Mouse (Mus musculus): ENCODE measurements around the gene Sorl1. TPM values are rescaled to one million over a fixed set of nuclear protein-coding genes. Genes with fewer than 3 reads are reported as not detected.

Sorl1 gene
- polyA plus RNA-seq, 1 experiment from 2014 or later = 4.1 TPM

DNA sequence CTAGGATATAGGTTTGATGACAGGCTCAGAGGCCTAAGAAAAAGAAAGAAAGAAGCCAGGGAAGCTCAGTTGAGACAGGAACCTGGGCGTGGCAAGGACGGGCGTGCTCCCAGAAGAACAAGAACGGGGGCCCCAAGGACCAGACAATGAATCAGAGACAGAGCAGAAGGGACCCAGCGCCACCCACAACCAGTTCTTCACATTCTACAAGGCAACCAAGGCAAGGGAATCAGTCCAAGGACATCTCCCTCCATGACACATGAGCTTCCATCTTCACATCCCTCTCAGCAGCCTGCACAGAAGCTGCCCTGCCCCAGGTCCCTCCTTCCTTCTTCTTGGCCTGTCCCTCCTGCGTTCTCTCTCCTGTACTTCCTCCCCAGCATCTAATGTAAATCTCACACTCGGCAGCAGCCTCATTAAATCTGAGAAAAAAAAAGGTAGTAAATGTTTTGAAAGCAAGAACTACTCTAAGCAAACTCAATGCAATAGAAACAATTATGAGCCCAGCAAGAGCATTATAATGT is 30.0 kb downstream of the Sorl1 start:
- H3K9ac ChIP-seq (ENCODE audit: low read length) = no peak overlapping the region
- WGBS = 86% methylated on average over 7 of the region's 7 CpGs
- no peak for ATAC-seq (ENCODE audit: insufficient number of reproducible peaks, low FRiP score, low TSS enrichment, low read depth)
- no peaks in the 10 kb centered on the region for H3K36me3 ChIP-seq (ENCODE audit: control insufficient read depth, insufficient read depth, low read length)
- H3K4me3 ChIP-seq (ENCODE audit: low read depth, low read length) = no peak overlapping the region
- H3K27me3 ChIP-seq (ENCODE audit: control insufficient read depth, insufficient read depth, low read length) = no peaks in the 10 kb centered on the region
- H3K9me3 ChIP-seq (ENCODE audit: control insufficient read depth, low read length) = no peaks in the 10 kb centered on the region
- no peak overlapping the region for H3K27ac ChIP-seq (replicated peaks; ENCODE audit: low read depth, low read length)
- H3K4me2 ChIP-seq (ENCODE audit: low read depth, severe bottlenecking) = no peak overlapping the region
- DNase-seq (ENCODE audit: low spot score) = no peak
- no peaks in the 10 kb centered on the region for H3K4me1 ChIP-seq (ENCODE audit: control insufficient read depth, insufficient read depth, low read length)

DNA sequence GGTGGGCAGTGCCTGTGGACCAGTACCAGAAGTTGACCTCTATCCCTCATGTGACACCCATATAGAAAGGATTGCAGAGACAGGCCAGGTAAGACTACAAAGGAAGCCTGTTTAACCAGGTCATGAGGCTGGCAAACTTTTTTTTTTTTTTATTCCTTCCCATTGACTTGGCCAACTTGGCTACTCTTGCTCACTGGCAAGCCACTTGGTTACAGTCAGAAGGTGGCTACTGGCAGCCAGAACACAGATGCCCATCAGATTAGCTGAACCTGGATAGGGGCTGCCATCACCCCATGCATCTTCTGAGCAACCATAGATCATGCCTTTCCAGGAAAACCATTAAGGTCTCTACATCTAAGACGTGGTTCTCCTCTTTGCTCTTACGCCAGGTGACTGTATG is 31.3 kb downstream of the Sorl1 start:
- Histone ChIP-seq H3K36me3 (ENCODE audit: control insufficient read depth, insufficient read depth, low read length) (no peaks in the 10 kb centered on the region), H3K27me3 (ENCODE audit: control insufficient read depth, insufficient read depth, low read length) (no peaks in the 10 kb centered on the region), H3K4me2 (ENCODE audit: low read depth, severe bottlenecking) (no peak overlapping the region), H3K9ac (ENCODE audit: low read length) (no peak overlapping the region), H3K4me1 (ENCODE audit: control insufficient read depth, insufficient read depth, low read length) (no peaks in the 10 kb centered on the region), H3K27ac (replicated peaks; ENCODE audit: low read depth, low read length) (no peak overlapping the region), H3K4me3 (ENCODE audit: low read depth, low read length) (no peak overlapping the region), H3K9me3 (ENCODE audit: control insufficient read depth, low read length) (no peaks in the 10 kb centered on the region)
- DNase-seq (ENCODE audit: low spot score) (no peak), ATAC-seq (ENCODE audit: insufficient number of reproducible peaks, low FRiP score, low TSS enrichment, low read depth) (no peak)
- 81% methylated on average over 2 of the region's 2 CpGs for WGBS

- DNase-seq (ENCODE audit: low spot score) = no peak
- H3K4me1 ChIP-seq (ENCODE audit: control insufficient read depth, insufficient read depth, low read length) = no peaks in the 10 kb centered on the region
- H3K9me3 ChIP-seq (ENCODE audit: control insufficient read depth, low read length) = no peaks in the 10 kb centered on the region
- H3K4me2 ChIP-seq (ENCODE audit: low read depth, severe bottlenecking) = no peak overlapping the region
- no peaks in the 10 kb centered on the region for H3K36me3 ChIP-seq (ENCODE audit: control insufficient read depth, insufficient read depth, low read length)
- H3K9ac ChIP-seq (ENCODE audit: low read length) = no peak overlapping the region
- no peak overlapping the region for H3K4me3 ChIP-seq (ENCODE audit: low read depth, low read length)
- H3K27ac ChIP-seq (replicated peaks; ENCODE audit: low read depth, low read length) = no peak overlapping the region
- H3K27me3 ChIP-seq (ENCODE audit: control insufficient read depth, insufficient read depth, low read length) = no peaks in the 10 kb centered on the region
- 93% methylated on average over 4 of the region's 4 CpGs for WGBS
- no peak for ATAC-seq (ENCODE audit: insufficient number of reproducible peaks, low FRiP score, low TSS enrichment, low read depth)
Measured at GRCm38 (mm10) chr9:42091561-42091960, 32.5 kb downstream of the Sorl1 start.

GRCm38 (mm10) chr9:42087921-42088320 is 36.2 kb downstream of the Sorl1 start:
- H3K4me1 ChIP-seq (ENCODE audit: control insufficient read depth, insufficient read depth, low read length) = no peaks in the 10 kb centered on the region
- H3K9ac ChIP-seq (ENCODE audit: low read length) = no peak overlapping the region
- DNase-seq (ENCODE audit: low spot score) (no peak), ATAC-seq (ENCODE audit: insufficient number of reproducible peaks, low FRiP score, low TSS enrichment, low read depth) (no peak)
- no peaks in the 10 kb centered on the region for H3K9me3 ChIP-seq (ENCODE audit: control insufficient read depth, low read length)
- H3K4me3 ChIP-seq (ENCODE audit: low read depth, low read length) = no peak overlapping the region
- no peaks in the 10 kb centered on the region for H3K36me3 ChIP-seq (ENCODE audit: control insufficient read depth, insufficient read depth, low read length)
- WGBS = 86% methylated on average over 4 of the region's 4 CpGs
- no peaks in the 10 kb centered on the region for H3K27me3 ChIP-seq (ENCODE audit: control insufficient read depth, insufficient read depth, low read length)
- no peak overlapping the region for H3K4me2 ChIP-seq (ENCODE audit: low read depth, severe bottlenecking)
- no peak overlapping the region for H3K27ac ChIP-seq (replicated peaks; ENCODE audit: low read depth, low read length)

DNA sequence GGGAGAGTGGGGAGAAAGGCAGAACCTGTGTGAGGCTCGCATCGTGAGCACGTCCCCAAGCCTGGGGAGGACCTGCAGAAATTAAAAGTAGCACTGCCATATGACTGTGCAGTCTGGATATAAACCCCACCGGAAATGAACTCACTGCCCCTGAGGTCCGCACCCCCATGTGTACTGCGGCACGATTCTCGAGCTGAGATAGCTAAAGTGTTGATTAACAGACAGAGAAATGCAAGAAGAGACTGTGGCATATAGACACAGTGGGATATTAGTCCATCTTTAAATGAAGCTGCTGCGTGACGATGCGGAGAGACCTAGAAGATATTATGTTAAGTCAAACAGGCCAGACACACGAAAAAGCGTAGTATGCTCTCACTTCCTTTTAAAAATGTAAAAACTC is 38.1 kb downstream of the Sorl1 start:
- no peak overlapping the region for H3K4me2 ChIP-seq (ENCODE audit: low read depth, severe bottlenecking)
- H3K4me1 ChIP-seq (ENCODE audit: control insufficient read depth, insufficient read depth, low read length) = no peaks in the 10 kb centered on the region
- no peak overlapping the region for H3K27ac ChIP-seq (replicated peaks; ENCODE audit: low read depth, low read length)
- H3K36me3 ChIP-seq (ENCODE audit: control insufficient read depth, insufficient read depth, low read length) = no peaks in the 10 kb centered on the region
- ATAC-seq (ENCODE audit: insufficient number of reproducible peaks, low FRiP score, low TSS enrichment, low read depth) = no peak
- no peaks in the 10 kb centered on the region for H3K27me3 ChIP-seq (ENCODE audit: control insufficient read depth, insufficient read depth, low read length)
- WGBS = 95% methylated on average over 13 of the region's 13 CpGs
- H3K4me3 ChIP-seq (ENCODE audit: low read depth, low read length) = no peak overlapping the region
- DNase-seq (ENCODE audit: low spot score) = no peak
- no peak overlapping the region for H3K9ac ChIP-seq (ENCODE audit: low read length)
- no peaks in the 10 kb centered on the region for H3K9me3 ChIP-seq (ENCODE audit: control insufficient read depth, low read length)

DNA sequence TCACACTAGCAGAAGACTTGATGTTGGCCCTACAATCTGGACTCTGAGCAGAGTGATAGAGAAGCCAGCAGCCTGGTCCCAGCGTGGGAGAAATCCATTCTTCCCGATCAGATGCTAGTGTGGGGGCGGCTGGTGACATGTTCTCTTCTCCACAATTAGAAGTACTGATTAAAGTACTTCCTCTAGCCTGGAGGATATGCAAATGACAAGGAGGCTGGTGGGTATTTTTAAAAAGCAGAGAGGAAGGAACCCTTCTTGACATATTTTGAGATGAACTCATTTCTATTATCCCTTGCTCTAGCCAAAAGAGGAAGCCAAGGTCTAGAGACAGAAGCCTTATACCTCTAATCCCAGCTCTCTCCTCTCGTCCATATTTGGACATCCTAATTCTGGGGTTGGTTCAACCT is 40.4 kb downstream of the Sorl1 start:
- Histone ChIP-seq H3K9me3 (ENCODE audit: control insufficient read depth, low read length) (no peaks in the 10 kb centered on the region), H3K27ac (replicated peaks; ENCODE audit: low read depth, low read length) (no peak overlapping the region), H3K4me2 (ENCODE audit: low read depth, severe bottlenecking) (no peak overlapping the region), H3K4me1 (ENCODE audit: control insufficient read depth, insufficient read depth, low read length) (no peaks in the 10 kb centered on the region), H3K4me3 (ENCODE audit: low read depth, low read length) (no peak overlapping the region), H3K9ac (ENCODE audit: low read length) (no peak overlapping the region), H3K27me3 (ENCODE audit: control insufficient read depth, insufficient read depth, low read length) (no peaks in the 10 kb centered on the region), H3K36me3 (ENCODE audit: control insufficient read depth, insufficient read depth, low read length) (no peaks in the 10 kb centered on the region)
- WGBS = 88% methylated on average over 4 of the region's 4 CpGs
- ATAC-seq (ENCODE audit: insufficient number of reproducible peaks, low FRiP score, low TSS enrichment, low read depth) (no peak), DNase-seq (ENCODE audit: low spot score) (no peak)

GRCm38 (mm10) chr9:42081681-42082530 is 42.2 kb downstream of the Sorl1 start:
- H3K27me3 ChIP-seq (ENCODE audit: control insufficient read depth, insufficient read depth, low read length) = no peaks in the 10 kb centered on the region
- no peaks in the 10 kb centered on the region for H3K36me3 ChIP-seq (ENCODE audit: control insufficient read depth, insufficient read depth, low read length)
- no peak overlapping the region for H3K4me3 ChIP-seq (ENCODE audit: low read depth, low read length)
- no peaks in the 10 kb centered on the region for H3K9me3 ChIP-seq (ENCODE audit: control insufficient read depth, low read length)
- WGBS = 91% methylated on average over 29 of the region's 29 CpGs
- no peaks in the 10 kb centered on the region for H3K4me1 ChIP-seq (ENCODE audit: control insufficient read depth, insufficient read depth, low read length)
- H3K27ac ChIP-seq (replicated peaks; ENCODE audit: low read depth, low read length) = no peak overlapping the region
- H3K9ac ChIP-seq (ENCODE audit: low read length) = no peak overlapping the region
- DNase-seq (ENCODE audit: low spot score) (no peak), ATAC-seq (ENCODE audit: insufficient number of reproducible peaks, low FRiP score, low TSS enrichment, low read depth) (no peak)
- H3K4me2 ChIP-seq (ENCODE audit: low read depth, severe bottlenecking) = no peak overlapping the region

DNA sequence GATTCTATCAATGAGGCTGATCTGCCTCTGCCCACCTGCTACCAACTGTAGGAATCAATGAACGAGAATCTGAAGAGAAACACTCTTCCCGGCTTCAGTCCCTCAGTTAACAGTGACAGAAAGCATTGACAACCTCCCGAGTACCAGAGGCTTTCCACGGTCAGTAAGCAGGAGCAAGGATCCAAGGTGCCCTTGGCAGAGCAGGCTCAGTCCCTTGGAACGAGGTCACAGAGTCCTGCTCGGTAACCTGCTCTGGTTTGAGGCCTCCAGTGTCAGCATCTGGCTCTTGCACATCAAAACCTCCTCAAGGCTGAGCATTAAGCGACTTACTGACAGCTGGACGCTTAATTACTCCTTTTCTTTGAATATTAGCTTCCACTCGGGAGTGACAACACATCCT is 43.4 kb downstream of the Sorl1 start:
- Histone ChIP-seq H3K27ac (replicated peaks; ENCODE audit: low read depth, low read length) (no peak overlapping the region), H3K4me3 (ENCODE audit: low read depth, low read length) (no peak overlapping the region), H3K9me3 (ENCODE audit: control insufficient read depth, low read length) (no peaks in the 10 kb centered on the region), H3K27me3 (ENCODE audit: control insufficient read depth, insufficient read depth, low read length) (no peaks in the 10 kb centered on the region), H3K9ac (ENCODE audit: low read length) (no peak overlapping the region), H3K4me2 (ENCODE audit: low read depth, severe bottlenecking) (no peak overlapping the region), H3K4me1 (ENCODE audit: control insufficient read depth, insufficient read depth, low read length) (no peaks in the 10 kb centered on the region), H3K36me3 (ENCODE audit: control insufficient read depth, insufficient read depth, low read length) (no peaks in the 10 kb centered on the region)
- ATAC-seq (ENCODE audit: insufficient number of reproducible peaks, low FRiP score, low TSS enrichment, low read depth) = no peak
- no peak for DNase-seq (ENCODE audit: low spot score)
- 87% methylated on average over 9 of the region's 9 CpGs for WGBS

All from limb, embryonic 11.5 days (tissue).